Mouse (Mus musculus) MEL (cell line): ENCODE data around the gene Ccdc12. TPM values are rescaled to one million over a fixed set of nuclear protein-coding genes. Genes with fewer than 3 reads are reported as not detected.

Source experiments
- DNase-seq: peaks from one replicate; pipeline ENCODE4 v3.0.0; 2011; ENCODE audit warnings: low read depth, low spot score
- H3K27ac ChIP-seq: 2 replicates; pipeline ENCODE4 v1.5.1; 2012; ENCODE audit warnings: low read depth, mild to moderate bottlenecking, control low read depth, low read length, moderate library complexity; ENCODE audit not compliant: control insufficient read depth
- H3K27me3 ChIP-seq, 2 experiments: fragments of 150-350 bp in 1 of 2; sonication (generic) in 1 of 2; 2 replicates each; pipeline ENCODE4 v1.6.1; 2012; ENCODE audit warnings: low read length in 2 of 2, mild to moderate bottlenecking in 2 of 2, improper control_type of control experiment in 1 of 2, moderate library complexity in 1 of 2; ENCODE audit not compliant: insufficient read depth in 2 of 2, control insufficient read depth in 1 of 2
- H3K36me3 ChIP-seq, 2 experiments: 2 replicates each; pipeline ENCODE4 v1.6.1; 2012 to 2014; ENCODE audit warnings: low read length in 2 of 2, improper control_type of control experiment in 1 of 2, inconsistent platforms in 1 of 2, mild to moderate bottlenecking in 1 of 2; ENCODE audit not compliant: insufficient read depth in 2 of 2, control insufficient read depth in 1 of 2
- H3K4me1 ChIP-seq, 2 experiments: fragments of 150-350 bp in 1 of 2; sonication (generic) in 1 of 2; 2 replicates each; pipeline ENCODE4 v1.6.1; 2012; ENCODE audit warnings: low read length in 2 of 2, improper control_type of control experiment in 1 of 2, mild to moderate bottlenecking in 1 of 2; ENCODE audit not compliant: insufficient read depth in 2 of 2, control insufficient read depth in 1 of 2
- H3K4me3 ChIP-seq, 2 experiments: fragments of 150-350 bp in 1 of 2; sonication (generic) in 1 of 2; 2 replicates each; pipeline ENCODE4 v1.5.1; 2012; ENCODE audit warnings: low read depth in 2 of 2, low read length in 2 of 2, mild to moderate bottlenecking in 2 of 2, moderate library complexity in 2 of 2, control low read depth in 1 of 2, improper control_type of control experiment in 1 of 2; ENCODE audit not compliant: control insufficient read depth in 1 of 2, insufficient read depth in 1 of 2
- H3K79me2 ChIP-seq: 2 replicates; pipeline ENCODE4 v1.6.1; 2012; ENCODE audit warnings: mild to moderate bottlenecking, low read length, moderate library complexity; ENCODE audit not compliant: control insufficient read depth, poor library complexity, insufficient read depth
- H3K9ac ChIP-seq: 2 replicates; pipeline ENCODE4 v1.6.1; 2012; ENCODE audit warnings: low read depth, mild to moderate bottlenecking, control low read depth, low read length, moderate library complexity; ENCODE audit not compliant: control insufficient read depth, poor library complexity, severe bottlenecking
- H3K9me3 ChIP-seq: fragments of 150-350 bp; sonication (generic); replicated peaks from 2 replicates; pipeline ENCODE4 v1.6.1; 2012; ENCODE audit warnings: mild to moderate bottlenecking, low read length, improper control_type of control experiment, moderate library complexity; ENCODE audit not compliant: insufficient read depth
- BHLHE40 ChIP-seq: IDR thresholded peaks from 2 replicates; pipeline ENCODE4 v1.6.1; 2012; ENCODE audit warnings: low read depth, mild to moderate bottlenecking, inconsistent platforms, low read length, improper control_type of control experiment, borderline replicate concordance
- CHD1 ChIP-seq: IDR thresholded peaks from 2 replicates; pipeline ENCODE4 v1.6.1; 2012; ENCODE audit warnings: low read depth, mild to moderate bottlenecking, inconsistent platforms, low read length, improper control_type of control experiment
- EP300 ChIP-seq, 2 experiments: IDR thresholded peaks; 2 replicates each; pipeline ENCODE4 v1.6.1; 2011; ENCODE audit warnings: improper control_type of control experiment in 2 of 2, low read length in 2 of 2, low read depth in 1 of 2, mild to moderate bottlenecking in 1 of 2
- ETS1 ChIP-seq: IDR thresholded peaks from 2 replicates; pipeline ENCODE4 v1.6.1; 2012; ENCODE audit warnings: low read depth, mild to moderate bottlenecking, inconsistent platforms, low read length, improper control_type of control experiment, moderate library complexity
- GATA1 ChIP-seq: IDR thresholded peaks from 2 replicates; pipeline ENCODE4 v1.6.1; 2011; ENCODE audit warnings: low read depth, low read length, improper control_type of control experiment
- HCFC1 ChIP-seq: IDR thresholded peaks from 2 replicates; pipeline ENCODE4 v1.6.1; 2012; ENCODE audit warnings: low read depth, mild to moderate bottlenecking, inconsistent platforms, low read length, improper control_type of control experiment, moderate library complexity
- MAFK ChIP-seq: IDR thresholded peaks from 2 replicates; pipeline ENCODE4 v1.6.1; 2011; ENCODE audit warnings: low read depth, mild to moderate bottlenecking, low read length, improper control_type of control experiment, borderline replicate concordance
- MAX ChIP-seq: IDR thresholded peaks from 2 replicates; pipeline ENCODE4 v1.6.1; 2011; ENCODE audit warnings: low read length, improper control_type of control experiment
- MEF2A ChIP-seq: IDR thresholded peaks from 2 replicates; pipeline ENCODE4 v1.6.1; 2014; ENCODE audit warnings: low read depth, mild to moderate bottlenecking, inconsistent platforms, low read length, improper control_type of control experiment; ENCODE audit not compliant: poor library complexity, insufficient replicate concordance, severe bottlenecking; ENCODE audit errors: extremely low read depth
- MXI1 ChIP-seq: IDR thresholded peaks from 2 replicates; pipeline ENCODE4 v1.6.1; 2011; ENCODE audit warnings: mild to moderate bottlenecking, low read depth, low read length, improper control_type of control experiment
- MYB ChIP-seq: IDR thresholded peaks from 2 replicates; pipeline ENCODE4 v1.6.1; 2011; ENCODE audit warnings: mild to moderate bottlenecking, low read depth, low read length, improper control_type of control experiment
- POLR2A ChIP-seq, 2 experiments: IDR thresholded peaks; 2 replicates each; pipeline ENCODE4 v1.6.1; 2011 to 2012; ENCODE audit warnings: low read length in 2 of 2, mild to moderate bottlenecking in 2 of 2, control low read depth in 1 of 2, improper control_type of control experiment in 1 of 2, low read depth in 1 of 2, moderate library complexity in 1 of 2; ENCODE audit not compliant: control insufficient read depth in 1 of 2, insufficient read depth in 1 of 2, poor library complexity in 1 of 2
- POLR2AphosphoS5 ChIP-seq: IDR thresholded peaks from 2 replicates; pipeline ENCODE4 v1.6.1; 2012; ENCODE audit warnings: low read depth, borderline replicate concordance, mild to moderate bottlenecking, inconsistent platforms, low read length, moderate library complexity, mixed read lengths
- RAD21 ChIP-seq: IDR thresholded peaks from 2 replicates; pipeline ENCODE4 v1.6.1; 2011; ENCODE audit warnings: mild to moderate bottlenecking, low read depth, low read length, improper control_type of control experiment
- SIN3A ChIP-seq: IDR thresholded peaks from 2 replicates; pipeline ENCODE4 v1.6.1; 2012; ENCODE audit warnings: low read length, improper control_type of control experiment, inconsistent platforms
- SMC3 ChIP-seq: IDR thresholded peaks from 2 replicates; pipeline ENCODE4 v1.6.1; 2011; ENCODE audit warnings: low read depth, low read length, improper control_type of control experiment
- TAL1 ChIP-seq: IDR thresholded peaks from 2 replicates; pipeline ENCODE4 v1.6.1; 2012; ENCODE audit warnings: mild to moderate bottlenecking, inconsistent platforms, low read length, moderate library complexity, mixed read lengths
- TCF12 ChIP-seq: IDR thresholded peaks from 2 replicates; pipeline ENCODE4 v1.6.1; 2014; ENCODE audit warnings: low read depth, mild to moderate bottlenecking, inconsistent platforms, low read length, improper control_type of control experiment, moderate library complexity
- UBTF ChIP-seq: IDR thresholded peaks from 2 replicates; pipeline ENCODE4 v1.6.1; 2012; ENCODE audit warnings: low read depth, mild to moderate bottlenecking, inconsistent platforms, low read length, improper control_type of control experiment, moderate library complexity, borderline replicate concordance; ENCODE audit not compliant: insufficient read depth
- USF1 ChIP-seq: IDR thresholded peaks from 2 replicates; pipeline ENCODE4 v1.6.1; 2014; ENCODE audit warnings: low read depth, mild to moderate bottlenecking, inconsistent platforms, low read length, improper control_type of control experiment, moderate library complexity
- ZC3H11A ChIP-seq: IDR thresholded peaks from 2 replicates; pipeline ENCODE4 v1.6.1; 2012; ENCODE audit warnings: low read depth, mild to moderate bottlenecking, inconsistent platforms, low read length, improper control_type of control experiment
- ZKSCAN1 ChIP-seq: IDR thresholded peaks from 2 replicates; pipeline ENCODE4 v1.6.1; 2012; ENCODE audit warnings: low read depth, mild to moderate bottlenecking, inconsistent platforms, low read length, improper control_type of control experiment, moderate library complexity
- ZMIZ1 ChIP-seq: IDR thresholded peaks from 2 replicates; pipeline ENCODE4 v1.6.1; 2012; ENCODE audit warnings: low read depth, mild to moderate bottlenecking, inconsistent platforms, low read length, improper control_type of control experiment, moderate library complexity
- ZNF384 ChIP-seq: IDR thresholded peaks from 2 replicates; pipeline ENCODE4 v1.6.1; 2012; ENCODE audit warnings: low read depth, mild to moderate bottlenecking, inconsistent platforms, low read length, improper control_type of control experiment
- polyA plus RNA-seq, 2 experiments: library from polyadenylated mRNA; stranded (reverse) in 1 of 2; unstranded in 1 of 2; fragments of >175 nt in 1 of 2; fragments of >200 nt in 1 of 2; gene quantifications; 2 replicates each; pipeline versions ENCODE4 v1.2.1 to v1.2.4; 2012; ENCODE audit warnings: low replicate concordance in 2 of 2, low read depth in 1 of 2; ENCODE audit not compliant: insufficient read length in 2 of 2, insufficient read depth in 1 of 2, missing spikeins in 1 of 2
- total RNA-seq: library from RNA; depleted of rRNA; stranded (reverse); fragments of 300-350 nt; gene quantifications from 2 replicates; pipeline ENCODE4 v1.2.3, GENCODE M21; 2012

Gene Ccdc12
- total and polyA plus RNA-seq, 3 experiments: 112 to 129 TPM; not detected in 1

DNA sequence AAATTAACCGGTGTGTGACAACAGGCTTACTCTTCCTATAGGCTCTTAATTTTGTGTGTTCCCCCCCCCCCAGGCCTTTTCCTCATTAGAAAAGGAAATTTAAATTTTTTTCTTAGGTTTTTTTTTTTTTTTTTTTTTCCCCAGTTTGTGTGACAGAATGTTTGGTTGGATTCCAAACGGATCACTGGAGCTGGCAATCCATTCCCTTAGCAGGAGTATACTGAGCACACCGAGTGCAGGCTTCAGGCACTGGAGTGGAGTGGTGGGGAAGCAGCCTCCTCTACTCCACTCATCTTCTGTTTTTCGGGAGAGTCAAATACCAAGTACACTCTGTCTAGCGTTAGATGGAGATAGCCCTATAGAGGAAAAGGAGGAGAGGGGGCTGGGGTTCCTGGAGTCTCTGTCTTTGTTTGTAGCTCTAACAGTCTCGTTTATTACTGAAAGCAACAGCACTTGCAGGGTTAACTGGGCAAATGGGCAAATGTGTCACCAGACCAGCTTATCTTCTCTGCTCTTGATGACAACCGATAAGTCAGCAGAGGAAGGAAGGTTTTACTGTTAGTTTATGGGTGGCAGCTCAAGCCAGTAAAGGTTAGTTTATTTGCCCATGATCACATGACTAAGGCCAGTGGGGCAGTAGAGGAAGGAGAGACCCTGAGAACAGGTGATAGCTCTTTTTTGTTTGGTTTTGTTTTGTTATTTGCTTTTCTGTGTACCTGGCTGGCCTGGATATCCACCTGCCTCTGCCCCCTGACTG is 4.7 kb downstream of the Ccdc12 start:
- H3K27ac ChIP-seq: no peak overlapping the region
- TF ChIP-seq ZMIZ1 (no peak), POLR2AphosphoS5 (no peak), ZKSCAN1 (no peak), USF1 (peak; percentile 67), MAFK (no peak), GATA1 (peak; percentile 24; the same call in 1 of the 2 replicates), TAL1 (no peak)
- no peak overlapping the region for H3K9ac ChIP-seq
- peaks cover 7% of the 10 kb centered on the region in 2 experiments for H3K4me1 ChIP-seq
- no peak for DNase-seq
- no peaks in the 10 kb centered on the region for H3K9me3 ChIP-seq
- no peak overlapping the region for H3K4me3 ChIP-seq
- peaks cover 0 to 19% of the 10 kb centered on the region in 2 experiments; a peak in 2 of 4 replicates for H3K36me3 ChIP-seq
- H3K79me2 ChIP-seq: peaks cover 45% of the 10 kb centered on the region
- H3K27me3 ChIP-seq: no peaks in the 10 kb centered on the region

DNA sequence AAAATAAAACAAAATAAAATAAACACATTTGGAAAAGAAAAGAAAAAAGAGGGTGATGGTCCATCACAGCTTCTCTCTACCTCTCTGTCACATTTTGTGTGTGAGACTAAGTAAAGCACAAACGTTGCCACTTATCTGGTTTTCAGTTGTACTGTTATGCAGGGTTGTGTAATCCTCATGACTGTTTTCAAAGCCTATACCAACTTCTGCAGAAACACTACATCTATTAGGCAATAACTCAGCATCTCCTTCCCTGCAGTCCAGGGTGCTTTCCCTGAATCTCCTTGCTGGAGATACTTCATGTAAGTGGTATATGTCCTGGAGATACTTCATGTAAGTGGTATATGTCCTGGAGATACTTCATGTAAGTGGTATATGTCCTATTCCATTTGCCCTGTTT is 6.5 kb downstream of the Ccdc12 start:
- Histone ChIP-seq H3K36me3 (peaks cover 0 to 34% of the 10 kb centered on the region in 2 experiments; a peak in 2 of 4 replicates), H3K4me3 (no peak overlapping the region), H3K4me1 (peaks cover 15 to 21% of the 10 kb centered on the region in 2 experiments), H3K79me2 (peaks cover 41% of the 10 kb centered on the region), H3K9me3 (no peaks in the 10 kb centered on the region), H3K27ac (no peak overlapping the region), H3K9ac (no peak overlapping the region), H3K27me3 (no peaks in the 10 kb centered on the region)
- no peak for DNase-seq
- TF ChIP-seq MXI1: no peak
- no peak for TF ChIP-seq POLR2A (IDR thresholded peaks at IDR 0.05; ENCODE audit: control insufficient read depth in 1 of 2, insufficient read depth in 1 of 2, low read depth in 1 of 2, low read length in 2 of 2, poor library complexity in 1 of 2)

DNA sequence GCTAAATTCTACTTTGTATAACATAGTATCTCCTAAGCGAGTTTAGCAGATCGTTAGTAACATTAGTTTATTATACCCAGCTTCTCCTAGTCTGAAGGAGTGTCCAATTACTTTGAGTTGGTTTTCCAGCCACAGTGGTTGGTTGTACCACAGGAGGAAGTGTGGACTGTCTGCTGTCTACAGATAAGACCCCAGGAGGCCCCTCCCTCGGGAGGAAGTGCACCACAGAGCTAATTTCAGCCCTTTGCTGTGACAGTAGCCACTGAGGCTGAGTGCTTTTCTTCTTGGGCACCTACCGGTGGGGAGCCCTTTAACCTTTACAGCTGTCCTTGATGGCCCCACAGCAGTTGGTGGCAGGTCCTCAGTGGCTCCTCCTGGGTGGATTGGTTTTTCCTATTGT is 9.6 kb downstream of the Ccdc12 start:
- peak overlapping the region; percentile 64 for H3K27ac ChIP-seq
- H3K27me3 ChIP-seq: no peaks in the 10 kb centered on the region
- 0 out of 4 replicates have a peak overlapping the region, but pooled peaks of 1 of the 2 experiments have one; percentile 14 for H3K4me3 ChIP-seq
- peaks cover 17 to 38% of the 10 kb centered on the region in 2 experiments for H3K4me1 ChIP-seq
- H3K9me3 ChIP-seq: no peaks in the 10 kb centered on the region
- no peak overlapping the region for H3K9ac ChIP-seq
- peaks cover 0 to 40% of the 10 kb centered on the region in 2 experiments; a peak in 2 of 4 replicates for H3K36me3 ChIP-seq
- peaks cover 20% of the 10 kb centered on the region for H3K79me2 ChIP-seq
- DNase-seq: peak; percentile 94
- 0 out of 2 replicates have a peak, but pooled peaks have one; percentile 15 for TF ChIP-seq BHLHE40
- TF ChIP-seq POLR2AphosphoS5: no peak
- TF ChIP-seq MYB: no peak
- TF ChIP-seq EP300 (IDR thresholded peaks at IDR 0.05; ENCODE audit: low read depth in 1 of 2, low read length in 2 of 2): peak; percentile 93 to 96
- peak; percentile 98 for TF ChIP-seq TCF12
- no peak for TF ChIP-seq SMC3
- TF ChIP-seq MXI1: no peak
- TF ChIP-seq HCFC1: no peak
- TF ChIP-seq CHD1: no peak
- no peak for TF ChIP-seq ZC3H11A
- no peak for TF ChIP-seq UBTF
- no peak for TF ChIP-seq RAD21
- no peak for TF ChIP-seq MAX
- no peak for TF ChIP-seq ZNF384
- TF ChIP-seq ETS1: peak; percentile 85
- TF ChIP-seq SIN3A: peak; percentile 78
- 0 out of 2 replicates have a peak, but pooled peaks have one; percentile 58 for TF ChIP-seq MEF2A
- TF ChIP-seq ZKSCAN1: no peak
